10 mouse cellular contexts compared by ENCODE assay signal in the genomic region with DNA sequence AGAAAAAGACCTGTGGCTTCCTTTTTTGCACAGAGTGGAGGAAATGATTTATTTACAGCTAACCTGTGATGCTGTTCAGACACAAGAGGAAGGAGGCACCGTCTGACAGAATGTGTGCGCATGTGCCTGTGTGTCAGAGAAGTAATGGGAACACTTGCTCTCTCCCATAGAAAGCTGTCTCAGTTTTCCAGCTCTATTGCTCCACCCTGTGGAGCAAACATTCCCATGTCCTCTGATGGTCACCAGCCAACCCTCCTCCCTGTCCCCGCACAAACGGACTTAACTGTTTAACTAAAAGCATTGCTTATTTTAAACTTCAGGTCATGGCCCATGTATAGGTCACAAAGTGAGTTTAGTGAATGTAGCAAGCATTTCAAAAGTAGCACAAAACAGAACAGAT. TPM values are rescaled to one million over a fixed set of nuclear protein-coding genes. Genes with fewer than 3 reads are reported as not detected.
DNase-seq lines count a peak whose midpoint lies in the region; ATAC-seq and TF ChIP-seq lines count a peak whose summit lies in the region.
"Had no signal": no experiment of that assay in that cellular context is flagged by ENCODE, and none has a peak within 500 bp of the region (broad histone marks: within the 10 kb centered on the region; RNA-seq: fewer than 3 reads in every experiment).

No protein-coding gene starts in this region.

- H3K27me3 ChIP-seq in hindbrain, postnatal 0 days (ENCODE audit: insufficient read depth, low read length) = no peaks in the 10 kb centered on the region
- no peaks in the 10 kb centered on the region for H3K27me3 ChIP-seq in hindbrain, embryonic 16.5 days (replicated peaks; ENCODE audit: control insufficient read depth, insufficient read depth, low read length)
- no peaks in the 10 kb centered on the region; the same call in 1 of the 2 replicates for H3K27me3 ChIP-seq in cerebellum, adult 2 months (ENCODE audit: control insufficient read depth, insufficient read depth, low read length)
- H3K27me3 ChIP-seq in midbrain, embryonic 15.5 days (replicated peaks) = no peaks in the 10 kb centered on the region

- no peaks in the 10 kb centered on the region for H3K9me3 ChIP-seq in hindbrain, postnatal 0 days (ENCODE audit: low read length)
- no peaks in the 10 kb centered on the region for H3K9me3 ChIP-seq in hindbrain, embryonic 16.5 days (ENCODE audit: control insufficient read depth, low read length)
- H3K9me3 ChIP-seq in midbrain, embryonic 15.5 days = no peaks in the 10 kb centered on the region

- peak; percentile 78 for DNase-seq in hindbrain, postnatal 0 days (ENCODE audit: low spot score)
- DNase-seq in NIH3T3 (ENCODE audit: low read depth) = peak; percentile 89
- peak; percentile 26 to 27 for DNase-seq in cerebellum, adult 2 months
- peak; percentile 16 for DNase-seq in layer of hippocampus, adult 9-11 months
- DNase-seq in right cerebral cortex, postnatal 14 days = peak; percentile 34
- DNase-seq in natural killer cell, adult 2 months (ENCODE audit: low spot score in 2 of 2) = no peak

- TF ChIP-seq POLR2A in cerebellum, adult 2 months (IDR thresholded peaks at IDR 0.05; ENCODE audit: borderline replicate concordance, insufficient read depth, low read length) = no peak

- peak; percentile 80 for TF ChIP-seq CTCF in hindbrain, postnatal 0 days (IDR thresholded peaks at IDR 0.05; ENCODE audit: low read depth)
- TF ChIP-seq CTCF in cerebellum, adult 2 months (IDR thresholded peaks at IDR 0.05; ENCODE audit: borderline replicate concordance, insufficient read depth, low read depth, low read length) = peak; percentile 71

- H3K36me3 ChIP-seq in hindbrain, postnatal 0 days (ENCODE audit: insufficient read depth, low read length) = no peaks in the 10 kb centered on the region
- H3K36me3 ChIP-seq in hindbrain, embryonic 16.5 days (ENCODE audit: control insufficient read depth, insufficient read depth, low read length) = no peaks in the 10 kb centered on the region
- H3K36me3 ChIP-seq in midbrain, embryonic 15.5 days (replicated peaks) = no peaks in the 10 kb centered on the region

- no peak overlapping the region for H3K4me3 ChIP-seq in hindbrain, postnatal 0 days (ENCODE audit: low read length)
- H3K4me3 ChIP-seq in hindbrain, embryonic 16.5 days (ENCODE audit: low read length) = no peak overlapping the region
- H3K4me3 ChIP-seq in cerebellum, adult 2 months (replicated peaks; ENCODE audit: insufficient read depth, low read depth, low read length) = no peak overlapping the region
- H3K4me3 ChIP-seq in midbrain, embryonic 15.5 days = no peak overlapping the region

- WGBS in hindbrain, postnatal 0 days = 43% methylated on average over 4 of the region's 4 CpGs
- WGBS in hindbrain, embryonic 16.5 days = 50% methylated on average over 4 of the region's 4 CpGs
- WGBS in cerebellum, adult 2 months = 12% methylated on average over 4 of the region's 4 CpGs
- 64% methylated on average over 4 of the region's 4 CpGs for WGBS in midbrain, embryonic 15.5 days

- no peak for ATAC-seq in hindbrain, postnatal 0 days
- no peak for ATAC-seq in hindbrain, embryonic 16.5 days
- no peak for ATAC-seq in midbrain, embryonic 15.5 days (replicated peaks)

- no peaks in the 10 kb centered on the region for H3K4me1 ChIP-seq in hindbrain, postnatal 0 days (ENCODE audit: insufficient read depth, low read length)
- H3K4me1 ChIP-seq in hindbrain, embryonic 16.5 days (ENCODE audit: control insufficient read depth, insufficient read depth, low read depth, low read length) = no peaks in the 10 kb centered on the region
- H3K4me1 ChIP-seq in cerebellum, adult 2 months (ENCODE audit: control insufficient read depth, insufficient read depth, low read length) = no peaks in the 10 kb centered on the region
- H3K4me1 ChIP-seq in midbrain, embryonic 15.5 days = no peaks in the 10 kb centered on the region

- no peak overlapping the region for H3K9ac ChIP-seq in hindbrain, postnatal 0 days (replicated peaks; ENCODE audit: low read length)
- H3K9ac ChIP-seq in hindbrain, embryonic 16.5 days (ENCODE audit: low read depth, low read length) = no peak overlapping the region
- no peak overlapping the region for H3K9ac ChIP-seq in midbrain, embryonic 15.5 days

- H3K4me2 ChIP-seq in hindbrain, postnatal 0 days (ENCODE audit: low read depth, low read length) = no peak overlapping the region
- H3K4me2 ChIP-seq in hindbrain, embryonic 16.5 days (ENCODE audit: low read length) = no peak overlapping the region
- H3K4me2 ChIP-seq in midbrain, embryonic 15.5 days = no peak overlapping the region

- no peak overlapping the region for H3K27ac ChIP-seq in hindbrain, postnatal 0 days
- H3K27ac ChIP-seq in hindbrain, embryonic 16.5 days (ENCODE audit: low read depth, low read length) = no peak overlapping the region
- no peak overlapping the region for H3K27ac ChIP-seq in cerebellum, adult 2 months (ENCODE audit: insufficient read depth, low read length)
- no peak overlapping the region for H3K27ac ChIP-seq in midbrain, embryonic 15.5 days

RNA-seq across cellular contexts. Expression of gene Olfr223, which starts 21.0 kb away (rescaled TPM):
- total RNA-seq in hindbrain, postnatal 0 days (2014; rRNA removed) = not detected in 2 replicates
- polyA plus RNA-seq in hindbrain, postnatal 0 days (2015; fragmentation: Nextera tagmentation; extraction: Ambion mirVana) = not detected in 2 replicates
- polyA plus RNA-seq in hindbrain, embryonic 16.5 days (2015; fragmentation: Nextera tagmentation; extraction: Ambion mirVana) = not detected in 2 replicates
- polyA plus RNA-seq in cerebellum, adult 2 months (2012; rRNA removed) = not detected in 2 replicates
- not detected in 2 replicates for polyA plus RNA-seq in midbrain, embryonic 15.5 days (2015; fragmentation: Nextera tagmentation; extraction: Ambion mirVana)
- polyA plus RNA-seq: intestine, embryonic 14.5 days; neural tube, embryonic 11.5 days had no signal

RNA-seq across cellular contexts. Expression of gene Olfr222, which starts 38.1 kb away (rescaled TPM):
- total RNA-seq in hindbrain, postnatal 0 days (2014; rRNA removed) = not detected in 2 replicates
- not detected in 2 replicates for polyA plus RNA-seq in hindbrain, postnatal 0 days (2015; fragmentation: Nextera tagmentation; extraction: Ambion mirVana)
- polyA plus RNA-seq in hindbrain, embryonic 16.5 days (2015; fragmentation: Nextera tagmentation; extraction: Ambion mirVana) = not detected in 2 replicates
- polyA plus RNA-seq in cerebellum, adult 2 months (2012; rRNA removed) = not detected in 2 replicates
- polyA plus RNA-seq in midbrain, embryonic 15.5 days (2015; fragmentation: Nextera tagmentation; extraction: Ambion mirVana) = not detected in 2 replicates
- polyA plus RNA-seq: intestine, embryonic 14.5 days; neural tube, embryonic 11.5 days had no signal

RNA-seq across cellular contexts. Expression of gene Mprip, which starts 47.0 kb away (rescaled TPM):
- 149 and 178 TPM in 2 replicates for total RNA-seq in hindbrain, postnatal 0 days (2014; rRNA removed)
- polyA plus RNA-seq in hindbrain, postnatal 0 days (2015; fragmentation: Nextera tagmentation; extraction: Ambion mirVana) = 54.7 and 57.8 TPM in 2 replicates
- polyA plus RNA-seq in hindbrain, embryonic 16.5 days (2015; fragmentation: Nextera tagmentation; extraction: Ambion mirVana) = 34.8 and 38.9 TPM in 2 replicates
- 158 and 160 TPM in 2 replicates for polyA plus RNA-seq in cerebellum, adult 2 months (2012; rRNA removed)
- 77.5 and 85.4 TPM in 2 replicates for polyA plus RNA-seq in midbrain, embryonic 15.5 days (2015; fragmentation: Nextera tagmentation; extraction: Ambion mirVana)

Comparison
In these comparisons a context has a peak if more than half of its experiments do, and no peak if none do; other contexts are left out.
1. DNase-seq: peak in hindbrain, postnatal 0 days (single experiment), NIH3T3 (single experiment), cerebellum, adult 2 months (2 of 2), layer of hippocampus, adult 9-11 months (single experiment) and right cerebral cortex, postnatal 14 days (single experiment); none in natural killer cell, adult 2 months (0 of 2).